Mouse (Mus musculus): ENCODE data around the gene Sh3rf1. TPM values are rescaled to one million over a fixed set of nuclear protein-coding genes. Genes with fewer than 3 reads are reported as not detected.

Sh3rf1 gene
- polyA plus RNA-seq, 1 experiment from 2014 or later, result 22.9 TPM

- no peak for TF ChIP-seq CTCF (IDR thresholded peaks at IDR 0.05)
- ChIA-PET CTCF (interaction anchor here (1.2 to 1.7 kb wide), 2 partner anchors 15 to 30 kb away, joined by 3 to 4 read pairs; no protein-coding TSS in a partner anchor), POLR2A (no interaction called here)
- in situ Hi-C loops (cut with MboI; ENCODE audit: low pct_unique_long_range_greater_than_20kb), result no loop called here
- no peak for ATAC-seq
- no peaks in the 10 kb centered on the region for H3K27me3 ChIP-seq
- DNase-seq (ENCODE audit: low read depth, low spot score), result no peak
Measured at GRCm38 (mm10) chr8:61419521-61419920, 195.8 kb downstream of the Sh3rf1 start.

DNA sequence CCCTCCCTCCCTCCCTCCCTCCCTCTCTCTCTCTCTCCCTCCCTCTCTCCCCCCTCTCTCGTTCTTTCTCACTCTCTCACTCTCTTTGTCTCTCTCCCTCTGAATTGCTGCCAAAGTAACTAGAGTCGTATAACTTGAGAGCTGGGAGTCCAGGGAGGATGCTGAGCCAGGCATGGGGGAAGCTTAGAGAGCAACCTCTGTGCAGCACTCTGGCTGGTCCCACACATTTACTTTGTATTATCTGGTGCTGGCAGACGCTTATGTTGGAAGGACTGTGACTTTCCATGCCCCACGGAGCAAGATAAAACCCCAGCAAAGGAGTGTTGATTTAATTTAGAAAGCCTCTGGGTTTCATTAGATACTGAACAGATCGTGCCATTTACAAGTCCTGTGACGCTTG, 196.5 kb downstream of the Sh3rf1 start:
- DNase-seq (ENCODE audit: low read depth, low spot score) (no peak), ATAC-seq (no peak)
- in situ Hi-C loops (cut with MboI; ENCODE audit: low pct_unique_long_range_greater_than_20kb), result no loop called here
- H3K27me3 ChIP-seq, result no peaks in the 10 kb centered on the region
- no peak for TF ChIP-seq CTCF (IDR thresholded peaks at IDR 0.05)
- ChIA-PET POLR2A (interaction anchor here (0.6 kb wide), 1 partner anchor 58 kb away, joined by 3 read pairs; no protein-coding TSS in a partner anchor), CTCF (interaction anchor here (1.2 to 1.7 kb wide), 2 partner anchors 15 to 29 kb away, joined by 3 to 4 read pairs; no protein-coding TSS in a partner anchor)

DNA sequence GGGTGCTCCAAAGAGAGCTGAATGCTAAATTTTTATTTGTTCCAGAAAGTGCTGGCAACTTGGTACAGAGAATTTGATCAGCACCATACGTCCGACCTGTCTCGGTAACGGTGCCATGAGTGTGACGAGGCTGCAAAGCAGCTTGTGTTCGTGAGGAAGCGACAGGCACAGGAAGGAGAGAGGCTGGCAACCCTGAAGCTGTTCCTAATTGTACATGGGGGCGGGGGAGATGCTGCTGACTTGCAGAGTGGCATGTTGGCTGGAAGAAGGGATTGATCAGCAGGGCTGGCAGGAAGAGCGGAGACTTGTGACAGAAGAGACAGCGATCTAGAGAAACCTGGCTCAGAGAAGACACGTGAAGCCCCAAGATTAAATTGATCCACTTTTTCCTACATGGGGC, 197.9 kb downstream of the Sh3rf1 start:
- ChIA-PET CTCF (interaction anchor here (1.0 kb wide), 1 partner anchor 8 kb away, joined by 3 read pairs; no protein-coding TSS in a partner anchor), POLR2A (no interaction called here)
- no peak for TF ChIP-seq CTCF (IDR thresholded peaks at IDR 0.05)
- DNase-seq (ENCODE audit: low read depth, low spot score) (no peak), ATAC-seq (no peak)
- no peaks in the 10 kb centered on the region for H3K27me3 ChIP-seq
- in situ Hi-C loops (cut with MboI; ENCODE audit: low pct_unique_long_range_greater_than_20kb), result no loop called here

DNA sequence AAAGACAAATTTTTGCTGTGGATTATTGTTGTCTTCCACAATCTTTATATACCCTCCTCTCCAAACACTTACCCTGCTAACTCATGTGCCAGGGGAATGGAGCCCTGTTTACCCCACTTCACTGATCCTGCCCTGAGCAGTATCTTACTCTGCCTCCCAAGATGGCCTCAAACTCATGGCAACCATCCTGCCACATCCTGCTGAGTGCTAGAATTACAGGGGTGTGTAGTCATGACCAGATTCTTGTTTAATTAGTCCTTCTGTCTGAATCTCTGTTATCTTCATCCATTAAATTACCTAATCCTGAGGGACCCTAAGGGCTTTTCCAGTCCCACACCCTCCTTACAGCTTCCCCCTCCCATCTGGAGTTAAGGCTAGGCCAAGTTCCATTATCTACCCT, 201.5 kb downstream of the Sh3rf1 start:
- ATAC-seq (no peak), DNase-seq (ENCODE audit: low read depth, low spot score) (no peak)
- ChIA-PET CTCF (no interaction called here), POLR2A (no interaction called here)
- in situ Hi-C loops (cut with MboI; ENCODE audit: low pct_unique_long_range_greater_than_20kb), result no loop called here
- no peak for TF ChIP-seq CTCF (IDR thresholded peaks at IDR 0.05)
- no peaks in the 10 kb centered on the region for H3K27me3 ChIP-seq

GRCm38 (mm10) chr8:61426072-61426471, 202.4 kb downstream of the Sh3rf1 start:
- no peak for ATAC-seq
- in situ Hi-C loops (cut with MboI; ENCODE audit: low pct_unique_long_range_greater_than_20kb), result no loop called here
- ChIA-PET CTCF (no interaction called here), POLR2A (no interaction called here)
- TF ChIP-seq CTCF (IDR thresholded peaks at IDR 0.05), result no peak
- H3K27me3 ChIP-seq, result no peaks in the 10 kb centered on the region
- no peak for DNase-seq (ENCODE audit: low read depth, low spot score)

- DNase-seq (ENCODE audit: low read depth, low spot score), result no peak
- ATAC-seq, result no peak
- TF ChIP-seq CTCF (IDR thresholded peaks at IDR 0.05), result no peak
- in situ Hi-C loops (cut with MboI; ENCODE audit: low pct_unique_long_range_greater_than_20kb), result no loop called here
- ChIA-PET POLR2A (no interaction called here), CTCF (no interaction called here)
- no peaks in the 10 kb centered on the region for H3K27me3 ChIP-seq
Measured at GRCm38 (mm10) chr8:61426671-61427070, 203.0 kb downstream of the Sh3rf1 start.

GRCm38 (mm10) chr8:61427916-61428681, 204.4 kb downstream of the Sh3rf1 start:
- ChIA-PET POLR2A (no interaction called here), CTCF (interaction anchor here (2.0 kb wide), 1 partner anchor 11 kb away, joined by 5 read pairs; no protein-coding TSS in a partner anchor)
- ATAC-seq, result no peak
- in situ Hi-C loops (cut with MboI; ENCODE audit: low pct_unique_long_range_greater_than_20kb), result no loop called here
- H3K27me3 ChIP-seq, result no peaks in the 10 kb centered on the region
- no peak for TF ChIP-seq CTCF (IDR thresholded peaks at IDR 0.05)
- no peak for DNase-seq (ENCODE audit: low read depth, low spot score)

GRCm38 (mm10) chr8:61428821-61429482, 205.3 kb downstream of the Sh3rf1 start:
- ChIA-PET CTCF (interaction anchor here (1.3 to 2.0 kb wide), 2 partner anchors 8 to 12 kb away, joined by 3 to 5 read pairs; no protein-coding TSS in a partner anchor), POLR2A (interaction anchor here (1.4 kb wide), 1 partner anchor 12 kb away, joined by 4 read pairs; no protein-coding TSS in a partner anchor)
- DNase-seq (ENCODE audit: low read depth, low spot score) (no peak), ATAC-seq (no peak)
- TF ChIP-seq CTCF (IDR thresholded peaks at IDR 0.05), result no peak
- no peaks in the 10 kb centered on the region for H3K27me3 ChIP-seq
- in situ Hi-C loops (cut with MboI; ENCODE audit: low pct_unique_long_range_greater_than_20kb), result no loop called here

DNA sequence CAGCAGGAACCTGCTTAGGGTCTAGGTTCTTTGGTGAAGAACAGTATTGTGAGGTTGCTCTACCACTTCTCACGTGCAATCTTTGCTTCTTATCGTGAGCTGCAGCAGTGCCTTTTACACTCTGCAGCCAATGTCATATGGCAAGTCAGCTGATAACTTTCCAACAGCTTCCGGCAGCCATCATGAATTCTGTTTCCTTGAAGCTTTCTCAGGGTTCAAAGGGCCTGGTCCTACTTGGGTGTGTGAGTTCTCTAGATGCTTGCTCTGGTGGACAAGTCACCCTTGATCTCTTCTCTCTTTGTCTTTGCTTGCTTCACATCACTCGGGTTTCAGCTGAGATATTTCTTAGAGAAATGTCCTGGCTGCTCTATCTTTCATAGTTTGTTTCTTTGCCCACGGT, 211.8 kb downstream of the Sh3rf1 start:
- DNase-seq (ENCODE audit: low read depth, low spot score) (no peak), ATAC-seq (no peak)
- H3K27me3 ChIP-seq, result no peaks in the 10 kb centered on the region
- in situ Hi-C loops (cut with MboI; ENCODE audit: low pct_unique_long_range_greater_than_20kb), result no loop called here
- POLR2A ChIA-PET, result no interaction called here
- TF ChIP-seq CTCF (IDR thresholded peaks at IDR 0.05), result no peak
- CTCF ChIA-PET, result no interaction called here

DNA sequence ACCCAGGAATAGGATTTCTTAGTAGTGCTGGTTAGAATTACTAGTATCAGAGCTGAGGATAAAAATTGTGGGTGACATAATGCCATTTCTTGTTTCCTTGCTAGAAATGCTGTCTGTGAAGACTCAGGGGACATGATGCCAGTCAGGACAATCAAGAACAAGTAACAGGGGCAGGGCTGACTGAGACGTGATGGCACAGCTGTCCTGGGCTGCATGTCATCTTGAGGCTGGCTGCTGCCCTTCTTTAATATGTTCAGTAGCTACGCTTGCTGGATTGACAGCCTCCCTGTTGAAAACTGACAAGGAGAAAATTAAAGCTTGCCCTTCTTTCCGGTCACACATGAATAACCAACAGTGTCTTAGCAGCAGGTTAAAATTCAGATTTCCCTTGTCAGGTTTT, 212.5 kb downstream of the Sh3rf1 start:
- CTCF ChIA-PET, result no interaction called here
- POLR2A ChIA-PET, result no interaction called here
- DNase-seq (ENCODE audit: low read depth, low spot score) (no peak), ATAC-seq (no peak)
- TF ChIP-seq CTCF (IDR thresholded peaks at IDR 0.05), result no peak
- no peaks in the 10 kb centered on the region for H3K27me3 ChIP-seq
- in situ Hi-C loops (cut with MboI; ENCODE audit: low pct_unique_long_range_greater_than_20kb), result no loop called here

GRCm38 (mm10) chr8:61436586-61437304, 213.1 kb downstream of the Sh3rf1 start:
- in situ Hi-C loops (cut with MboI; ENCODE audit: low pct_unique_long_range_greater_than_20kb), result no loop called here
- no peaks in the 10 kb centered on the region for H3K27me3 ChIP-seq
- CTCF ChIA-PET, result no interaction called here
- ATAC-seq, result no peak
- no peak for TF ChIP-seq CTCF (IDR thresholded peaks at IDR 0.05)
- no peak for DNase-seq (ENCODE audit: low read depth, low spot score)
- POLR2A ChIA-PET, result no interaction called here
